Mouse (Mus musculus) heart, postnatal 0 days (tissue): ENCODE measurements around the gene Gm37240. TPM values are rescaled to one million over a fixed set of nuclear protein-coding genes. Genes with fewer than 3 reads are reported as not detected.

Experiments used
- ATAC-seq: fragments of 200-750 bp; cut with Nextera tagmentation; 2 replicates; pipeline ENCODE4 v1.8.0; 2017; ENCODE audit warnings: low read depth, moderate number of reproducible peaks, moderate library complexity; ENCODE audit not compliant: insufficient read depth
- DNase-seq: peaks from one replicate; pipeline ENCODE4 v3.0.0-alpha.2; 2016; ENCODE audit warnings: low spot score
- H3K27ac ChIP-seq: fragments of 300-500 bp; sonication (generic); 2 replicates; pipeline ENCODE4 v1.5.1; 2014; ENCODE audit warnings: low read depth, mild to moderate bottlenecking
- H3K27me3 ChIP-seq: fragments of 300-500 bp; sonication (generic); 2 replicates; pipeline ENCODE4 v1.6.1; 2014; ENCODE audit warnings: low read length, mixed read lengths; ENCODE audit not compliant: control insufficient read depth, insufficient read depth
- H3K36me3 ChIP-seq: fragments of 300-500 bp; sonication (generic); replicated peaks from 2 replicates; pipeline ENCODE4 v1.6.1; 2014; ENCODE audit warnings: low read length, mixed read lengths; ENCODE audit not compliant: control insufficient read depth, insufficient read depth
- H3K4me1 ChIP-seq: fragments of 300-500 bp; sonication (generic); 2 replicates; pipeline ENCODE4 v1.6.1; 2014; ENCODE audit warnings: antibody characterized with exemption; ENCODE audit not compliant: control insufficient read depth, insufficient read depth
- H3K4me2 ChIP-seq: fragments of 300-500 bp; sonication (generic); 2 replicates; pipeline ENCODE4 v1.6.1; 2014; ENCODE audit warnings: low read depth, mild to moderate bottlenecking, low read length, moderate library complexity
- H3K4me3 ChIP-seq: fragments of 300-500 bp; sonication (generic); 2 replicates; pipeline ENCODE4 v1.5.1; 2014; ENCODE audit warnings: low read depth, low read length
- H3K9ac ChIP-seq: fragments of 300-500 bp; sonication (generic); replicated peaks from 2 replicates; pipeline ENCODE4 v1.6.1; 2014; ENCODE audit warnings: low read depth, low read length, mixed read lengths
- H3K9me3 ChIP-seq: fragments of 300-500 bp; sonication (generic); replicated peaks from 2 replicates; pipeline ENCODE4 v1.6.1; 2016; ENCODE audit warnings: low read length; ENCODE audit not compliant: control insufficient read depth
- CTCF ChIP-seq: IDR thresholded peaks from 2 replicates; pipeline ENCODE4 v1.5.1; 2016; ENCODE audit warnings: antibody characterized with exemption, control low read depth, low read depth
- EP300 ChIP-seq: IDR thresholded peaks from 2 replicates; pipeline ENCODE4 v1.6.1; 2016; ENCODE audit warnings: antibody characterized with exemption, low read depth
- WGBS: fragments of 180-500 bp; shearing (Covaris S2); extraction: QIAGEN DNeasy Blood & Tissue Kit; methylation state at CpG from one replicate; pipeline ENCODE4 v1.1.7; 2014; 5-methylcytosine and 5-hydroxymethylcytosine counted together
- polyA plus RNA-seq: library from polyadenylated mRNA; unstranded; fragments of >200 nt; fragmentation: Nextera tagmentation; extraction: Ambion mirVana; gene quantifications from 2 replicates; pipeline ENCODE4 v1.2.1, GENCODE M21; 2015
- total RNA-seq: library from RNA; depleted of rRNA; stranded (reverse); fragments of >200 nt; gene quantifications from 2 replicates; pipeline ENCODE4 v1.2.3, GENCODE M21; 2014; ENCODE audit warnings: low replicate concordance

Gm37240 gene
- total and polyA plus RNA-seq, 2 experiments from 2014 or later, result 21.7 to 72.1 TPM

- DNase-seq (no peak), ATAC-seq (no peak)
- WGBS, result 79% methylated on average over 10 of the region's 10 CpGs
- no peak for TF ChIP-seq EP300
- no peak for TF ChIP-seq CTCF
- no peaks in the 10 kb centered on the region for H3K9me3 ChIP-seq
- no peaks in the 10 kb centered on the region for H3K36me3 ChIP-seq
- no peak overlapping the region for H3K9ac ChIP-seq
- no peak overlapping the region for H3K27ac ChIP-seq
- no peak overlapping the region for H3K4me3 ChIP-seq
- no peaks in the 10 kb centered on the region for H3K27me3 ChIP-seq
- H3K4me1 ChIP-seq, result peaks cover 7% of the 10 kb centered on the region; the same call in 1 of the 2 replicates
- no peak overlapping the region for H3K4me2 ChIP-seq
Measured at GRCm38 (mm10) chr3:85465283-85466025, 421.9 kb downstream of the Gm37240 start.

GRCm38 (mm10) chr3:85460021-85460420, 427.3 kb downstream of the Gm37240 start:
- H3K9me3 ChIP-seq, result no peaks in the 10 kb centered on the region
- H3K36me3 ChIP-seq, result no peaks in the 10 kb centered on the region
- DNase-seq, result no peak
- ATAC-seq, result no peak
- H3K27ac ChIP-seq, result no peak overlapping the region
- H3K4me2 ChIP-seq, result no peak overlapping the region
- H3K9ac ChIP-seq, result no peak overlapping the region
- no peaks in the 10 kb centered on the region for H3K27me3 ChIP-seq
- 87% methylated on average over 6 of the region's 6 CpGs for WGBS
- TF ChIP-seq EP300, result no peak
- no peak for TF ChIP-seq CTCF
- H3K4me1 ChIP-seq, result no peaks in the 10 kb centered on the region
- H3K4me3 ChIP-seq, result no peak overlapping the region

GRCm38 (mm10) chr3:85456983-85457382, 430.3 kb downstream of the Gm37240 start:
- no peaks in the 10 kb centered on the region for H3K9me3 ChIP-seq
- no peaks in the 10 kb centered on the region for H3K27me3 ChIP-seq
- no peak for ATAC-seq
- WGBS, result 88% methylated on average over 2 of the region's 2 CpGs
- no peak for DNase-seq
- TF ChIP-seq CTCF (no peak), EP300 (no peak)
- H3K4me2 ChIP-seq, result no peak overlapping the region
- H3K4me1 ChIP-seq, result no peaks in the 10 kb centered on the region
- no peak overlapping the region for H3K9ac ChIP-seq
- H3K36me3 ChIP-seq, result no peaks in the 10 kb centered on the region
- no peak overlapping the region for H3K27ac ChIP-seq
- no peak overlapping the region for H3K4me3 ChIP-seq

- no peak for ATAC-seq
- no peak overlapping the region for H3K27ac ChIP-seq
- no peak overlapping the region for H3K9ac ChIP-seq
- DNase-seq, result no peak
- no peak overlapping the region for H3K4me3 ChIP-seq
- H3K4me1 ChIP-seq, result no peaks in the 10 kb centered on the region
- no peak for TF ChIP-seq EP300
- no peak for TF ChIP-seq CTCF
- H3K9me3 ChIP-seq, result no peaks in the 10 kb centered on the region
- H3K36me3 ChIP-seq, result no peaks in the 10 kb centered on the region
- H3K27me3 ChIP-seq, result no peaks in the 10 kb centered on the region
- H3K4me2 ChIP-seq, result no peak overlapping the region
- WGBS, result 73% methylated on average over 3 of the region's 3 CpGs
Measured at GRCm38 (mm10) chr3:85455453-85455852, 431.9 kb downstream of the Gm37240 start.

GRCm38 (mm10) chr3:85454001-85454400, 433.3 kb downstream of the Gm37240 start:
- Histone ChIP-seq H3K9me3 (no peaks in the 10 kb centered on the region), H3K4me1 (no peaks in the 10 kb centered on the region), H3K27ac (no peak overlapping the region), H3K36me3 (no peaks in the 10 kb centered on the region), H3K4me2 (no peak overlapping the region), H3K4me3 (no peak overlapping the region), H3K27me3 (peaks cover 4% of the 10 kb centered on the region; the same call in 1 of the 2 replicates), H3K9ac (no peak overlapping the region)
- 60% methylated on average over 6 of the region's 6 CpGs for WGBS
- ATAC-seq (no peak), DNase-seq (no peak)
- TF ChIP-seq EP300 (no peak), CTCF (no peak)

- H3K36me3 ChIP-seq, result no peaks in the 10 kb centered on the region
- 87% methylated on average over 4 of the region's 4 CpGs for WGBS
Measured at GRCm38 (mm10) chr3:85449461-85449860, 437.9 kb downstream of the Gm37240 start.

More at GRCm38 (mm10) chr3:85449461-85449860, 437.9 kb downstream of the Gm37240 start:
- H3K27ac ChIP-seq, result no peak overlapping the region
- no peak for ATAC-seq
- H3K4me3 ChIP-seq, result no peak overlapping the region
- no peak for DNase-seq
- TF ChIP-seq CTCF (no peak), EP300 (no peak)
- H3K4me2 ChIP-seq, result no peak overlapping the region
- H3K27me3 ChIP-seq, result peaks cover 4% of the 10 kb centered on the region; the same call in 1 of the 2 replicates
- no peaks in the 10 kb centered on the region for H3K4me1 ChIP-seq
- no peak overlapping the region for H3K9ac ChIP-seq
- no peaks in the 10 kb centered on the region for H3K9me3 ChIP-seq
